Mouse (Mus musculus) regulatory T cell (primary cell): ENCODE data around the gene Casz1.

Experiments used
- in situ Hi-C: fragments of 300-600 bp; cut with MboI, MseI; formaldehyde crosslinking; loops from one replicate; pipeline ENCODE4 v1.15.1; 2025; ENCODE audit warnings: high pct_unique_total_duplicates

Casz1 gene

DNA sequence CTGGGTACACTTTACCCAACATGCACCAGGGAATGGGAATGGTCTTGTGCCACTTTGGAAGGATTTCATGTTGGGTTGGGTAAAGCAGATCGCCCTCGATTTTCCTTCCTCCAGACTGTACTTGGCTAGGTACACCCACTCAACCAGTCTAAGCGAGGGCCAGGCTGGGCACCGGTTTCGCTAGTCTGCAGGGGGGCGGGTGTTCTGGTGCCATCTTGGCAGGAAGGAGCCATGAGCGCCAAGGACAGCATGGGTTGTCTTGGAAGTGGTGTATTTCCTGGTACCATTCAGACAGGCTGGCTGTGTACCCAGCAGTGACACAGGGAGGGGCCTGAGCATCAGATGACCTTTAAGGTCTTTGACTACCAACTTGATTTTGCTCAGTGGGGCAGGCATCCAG is 101.1 kb downstream of the Casz1 start:
- in situ Hi-C loops: no loop called here

DNA sequence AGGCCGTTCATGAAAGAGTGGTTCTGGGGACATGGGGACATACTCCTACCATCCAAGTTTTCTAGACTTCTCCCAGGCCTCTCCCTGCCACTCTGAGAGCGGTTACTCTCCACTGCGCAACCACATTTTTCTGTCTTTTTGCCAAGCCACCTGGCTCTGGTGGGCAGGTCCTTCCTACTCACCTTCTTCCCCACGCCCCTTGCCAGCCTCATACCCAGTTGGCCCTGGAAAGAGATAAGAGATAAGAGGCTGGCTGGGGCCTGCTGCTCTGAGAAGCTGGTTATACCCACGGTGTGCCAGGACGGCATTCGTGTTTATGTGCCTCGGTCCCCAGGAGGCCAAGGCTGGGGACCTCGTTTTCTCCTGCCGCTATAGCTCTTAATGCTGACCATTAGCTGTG is 102.6 kb downstream of the Casz1 start:
- in situ Hi-C loops: no loop called here

DNA sequence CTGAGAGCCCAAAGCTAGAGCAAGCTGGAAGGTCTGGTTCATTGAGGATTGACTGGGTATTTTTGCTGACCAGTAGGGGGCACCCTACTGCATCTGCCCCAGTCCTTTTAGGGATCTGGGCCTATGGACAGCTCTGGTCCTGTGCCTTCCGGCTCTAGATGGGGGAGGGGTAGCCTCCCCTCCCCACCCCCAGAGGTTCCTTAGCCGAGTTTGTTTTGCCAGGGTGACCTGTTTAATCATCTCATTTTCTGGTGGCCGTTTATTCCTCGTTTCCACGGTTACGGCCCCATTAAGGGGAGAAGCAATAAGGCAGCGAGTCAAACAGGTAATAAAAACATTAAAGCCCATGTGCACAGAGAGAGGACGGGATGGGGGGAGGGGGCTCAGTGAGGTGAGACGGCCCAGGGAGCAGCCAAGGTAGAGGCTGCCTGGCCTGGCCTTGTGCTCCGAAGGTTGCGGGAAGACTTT is 104.0 kb downstream of the Casz1 start:
- in situ Hi-C loops: no loop called here

DNA sequence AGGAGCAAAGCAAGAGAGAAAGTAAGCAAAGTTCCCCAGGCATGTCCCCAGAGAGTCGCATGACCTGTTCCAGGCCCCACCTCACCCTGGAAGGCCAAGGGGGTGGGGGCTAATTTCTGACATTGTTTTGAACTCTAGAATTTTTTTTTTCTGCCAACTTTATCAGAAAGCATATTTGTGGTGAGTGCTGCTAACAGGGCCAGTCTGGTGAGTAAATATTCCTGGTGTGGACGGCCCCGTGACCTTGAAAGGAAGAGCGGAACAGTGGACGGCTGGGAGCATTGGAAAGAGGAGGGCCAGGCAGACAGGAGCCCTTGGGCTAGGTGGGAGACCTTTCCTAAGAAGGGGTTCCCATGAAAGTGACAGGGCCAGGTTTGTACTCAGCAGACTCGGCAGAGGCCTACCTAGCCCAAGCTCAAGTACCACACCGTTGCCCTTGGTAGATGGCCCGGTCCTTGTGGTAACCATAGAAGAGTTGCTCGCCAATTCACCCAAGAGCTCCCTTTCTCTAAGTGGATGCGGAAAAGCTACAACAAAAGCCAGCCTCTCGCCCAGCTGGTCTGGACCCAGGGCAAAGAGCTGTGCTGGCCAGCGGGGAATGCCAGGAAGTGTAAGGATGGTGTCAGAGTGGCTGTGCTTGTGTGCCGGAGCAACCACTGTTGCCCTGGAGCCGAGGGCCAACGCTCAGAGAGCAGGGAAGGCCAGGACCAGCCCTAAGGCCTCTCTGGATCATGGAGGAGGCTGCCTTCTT is 104.7 kb downstream of the Casz1 start:
- in situ Hi-C loops: no loop called here

DNA sequence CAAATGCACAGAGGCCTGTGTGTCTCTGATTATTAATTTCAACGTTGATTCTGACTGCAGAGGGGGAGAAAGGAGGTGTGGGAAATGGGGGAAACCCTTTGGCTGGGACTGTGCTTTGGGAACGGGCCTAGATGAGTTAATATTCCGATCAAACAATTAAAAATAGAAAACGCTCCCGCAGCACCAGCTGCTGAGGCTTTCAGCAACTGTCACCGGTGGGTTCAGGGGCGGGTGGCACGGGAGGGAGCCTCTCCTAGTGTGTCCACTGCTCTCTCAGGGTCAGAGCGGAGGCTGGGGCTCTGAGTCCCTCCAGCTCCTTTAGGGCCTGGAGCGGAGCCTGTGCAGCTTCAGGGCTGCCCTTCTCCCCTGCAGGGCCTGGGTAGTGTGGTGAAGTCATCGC is 105.3 kb downstream of the Casz1 start:
- in situ Hi-C loops: no loop called here

DNA sequence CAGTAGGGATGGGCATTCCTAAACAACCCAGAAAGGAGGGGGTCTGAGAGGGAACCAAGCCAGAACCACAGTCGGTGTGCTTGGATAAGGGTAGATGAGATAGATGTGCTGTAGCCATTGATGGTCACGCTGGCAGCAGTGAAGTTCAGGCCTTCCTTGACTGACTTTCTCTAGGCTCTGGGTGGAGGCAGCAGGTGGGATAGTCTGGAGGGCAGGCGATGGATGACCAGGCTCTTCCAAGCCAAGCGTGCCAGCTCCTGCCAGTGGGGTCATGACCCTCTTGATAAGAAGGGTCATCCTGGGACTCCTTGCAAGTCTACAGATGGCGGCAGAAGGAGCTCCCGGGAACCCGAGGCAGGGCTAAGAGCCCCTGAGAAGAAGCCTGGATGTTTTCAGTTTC is 107.9 kb downstream of the Casz1 start:
- in situ Hi-C loops: no loop called here

DNA sequence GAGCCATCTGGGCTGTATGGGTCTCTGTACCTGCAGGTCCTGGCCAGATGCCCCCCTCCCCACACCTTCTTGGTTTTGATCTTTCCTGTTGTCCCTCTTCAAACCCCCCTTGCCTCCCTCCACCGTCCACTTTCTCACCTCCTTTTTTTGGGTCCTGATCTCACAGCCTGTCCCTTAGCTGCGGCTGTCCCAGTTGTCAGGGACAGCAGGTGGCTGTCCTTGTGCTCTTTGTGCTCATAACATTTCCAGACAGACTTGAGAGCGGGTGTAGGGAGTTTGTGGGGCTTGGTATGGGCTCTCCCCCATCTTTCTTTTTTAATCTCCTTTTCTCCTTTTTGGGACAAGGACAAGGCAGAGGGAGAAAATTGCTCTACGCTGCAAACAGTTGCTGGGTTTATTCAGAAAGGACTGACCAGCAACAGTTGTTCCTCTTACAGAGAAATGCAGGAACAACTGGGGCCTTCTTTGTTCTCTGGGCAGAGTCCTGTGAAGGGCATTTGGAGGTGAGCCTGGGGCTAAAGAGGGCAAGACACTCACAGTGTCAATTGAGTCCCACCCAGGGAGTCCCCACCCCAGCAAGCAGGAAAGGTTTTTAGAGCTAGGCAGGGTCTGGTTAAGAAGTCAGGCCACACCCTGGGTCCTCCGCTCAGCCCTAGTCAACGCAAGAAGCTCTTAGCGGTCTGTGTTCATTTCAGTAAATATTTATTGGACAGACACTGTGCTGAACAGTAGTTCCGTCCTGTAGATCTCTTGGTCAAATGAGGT is 108.8 kb downstream of the Casz1 start:
- in situ Hi-C loops: no loop called here

DNA sequence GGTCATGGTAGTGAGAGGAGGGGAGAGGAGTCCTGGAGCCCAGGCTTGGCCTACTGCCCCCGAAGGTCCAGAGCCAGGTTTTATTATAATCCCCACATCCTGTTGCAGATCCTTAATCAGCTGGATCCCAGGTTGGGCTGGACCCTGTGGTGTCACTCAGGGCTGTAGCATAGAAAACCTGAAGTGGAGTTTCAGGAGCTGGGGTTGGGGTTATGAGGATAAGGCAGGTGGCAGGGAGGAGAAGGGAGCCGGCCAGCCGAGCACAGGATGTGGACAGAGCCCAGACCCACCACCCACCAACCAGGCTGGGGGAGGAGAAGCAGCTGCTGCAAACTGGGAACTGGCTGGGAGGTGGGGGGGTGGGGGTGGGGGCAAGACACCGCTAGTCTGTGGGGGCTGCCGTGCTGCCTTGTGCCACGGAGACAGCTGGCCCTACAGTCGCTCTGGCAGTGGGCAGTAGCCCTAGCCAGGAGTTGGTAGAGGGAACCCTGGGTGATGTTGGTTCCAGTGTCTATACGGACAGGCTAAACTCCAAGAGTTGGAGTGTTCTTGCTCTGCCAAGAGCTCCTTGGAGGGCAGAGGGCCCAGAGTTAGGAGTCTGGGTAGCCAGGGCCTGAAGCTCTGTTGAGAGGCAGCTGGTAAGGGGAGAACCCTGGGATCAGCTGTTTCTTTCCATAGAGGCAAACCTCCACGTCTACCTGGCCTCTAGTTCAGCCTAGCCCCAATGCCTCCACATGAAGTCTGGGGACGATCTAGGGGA is 110.8 kb downstream of the Casz1 start:
- in situ Hi-C loops: no loop called here

DNA sequence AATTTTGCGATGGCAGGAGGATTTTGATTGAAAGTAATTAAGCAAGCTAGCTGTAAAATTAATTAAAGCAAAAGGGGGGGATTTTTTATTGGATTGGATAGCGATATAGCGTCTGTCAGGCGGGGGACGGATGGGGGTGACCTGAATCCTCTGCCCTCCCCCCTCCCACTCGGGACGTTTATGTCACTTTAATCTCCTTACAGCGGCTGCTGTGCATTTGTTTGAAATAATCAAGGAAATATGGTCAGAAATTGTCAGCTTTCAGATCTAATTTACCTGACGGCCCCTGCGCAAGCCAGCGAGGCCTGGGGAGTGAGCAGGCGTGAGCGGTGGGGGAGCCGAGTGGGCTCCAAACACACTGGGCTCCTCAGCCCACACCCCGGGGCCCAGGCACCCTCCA is 111.6 kb downstream of the Casz1 start:
- in situ Hi-C loops: no loop called here

DNA sequence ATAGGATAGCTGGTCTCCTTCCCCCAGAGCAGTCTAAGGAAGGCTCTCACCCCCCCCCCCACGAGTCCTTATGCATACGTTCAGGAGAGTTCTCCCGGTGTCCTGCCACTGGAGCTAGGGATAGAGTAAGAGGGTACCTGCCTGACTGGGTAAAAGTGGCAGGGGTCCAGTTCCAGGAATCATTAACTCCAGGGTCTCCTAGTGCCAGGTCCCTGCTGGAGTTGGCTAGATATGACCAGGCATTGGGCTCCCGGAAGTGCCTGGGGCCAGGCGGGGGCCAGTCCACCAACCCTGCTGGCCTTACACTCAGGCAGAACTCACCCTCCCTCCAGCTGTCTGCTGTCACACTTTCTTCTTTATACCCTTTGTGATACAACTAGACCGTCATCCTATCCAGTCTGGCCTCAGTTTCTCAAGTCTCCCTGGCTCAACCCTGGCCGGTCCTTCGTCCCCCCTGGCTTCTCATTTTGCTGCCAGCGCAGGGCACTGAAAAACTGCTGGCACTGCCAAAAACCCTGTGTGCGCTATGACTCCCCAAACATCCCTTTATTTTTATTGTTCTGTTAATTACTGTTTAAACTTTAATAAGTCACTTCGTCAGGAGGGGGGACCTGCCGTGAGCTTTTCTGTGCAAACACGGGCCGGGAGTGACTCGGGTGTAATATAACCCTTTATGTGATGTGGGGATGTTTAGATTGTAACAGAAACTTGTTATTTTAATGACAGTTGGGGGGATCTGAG is 114.6 kb downstream of the Casz1 start:
- in situ Hi-C loops: no loop called here

DNA sequence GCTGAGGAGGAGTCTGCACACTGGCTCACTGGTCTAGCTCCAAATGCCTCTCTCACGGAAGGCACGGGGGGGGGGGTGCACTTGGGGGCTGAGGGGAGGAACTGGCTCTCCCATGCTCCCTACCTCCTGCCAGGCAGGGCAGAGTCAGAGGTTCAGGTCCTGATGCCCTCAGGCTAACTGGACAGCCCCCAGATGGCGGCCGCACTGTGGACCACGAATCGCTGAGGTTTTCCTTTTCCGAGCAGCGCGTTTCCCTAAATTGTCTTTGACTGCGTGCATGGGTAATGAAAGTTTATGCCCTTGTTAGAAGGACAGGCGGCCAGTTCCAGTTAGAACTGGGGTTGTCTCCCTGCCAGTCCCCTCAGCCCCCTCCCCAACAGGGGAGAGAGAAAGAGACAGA is 116.4 kb downstream of the Casz1 start:
- in situ Hi-C loops: no loop called here

DNA sequence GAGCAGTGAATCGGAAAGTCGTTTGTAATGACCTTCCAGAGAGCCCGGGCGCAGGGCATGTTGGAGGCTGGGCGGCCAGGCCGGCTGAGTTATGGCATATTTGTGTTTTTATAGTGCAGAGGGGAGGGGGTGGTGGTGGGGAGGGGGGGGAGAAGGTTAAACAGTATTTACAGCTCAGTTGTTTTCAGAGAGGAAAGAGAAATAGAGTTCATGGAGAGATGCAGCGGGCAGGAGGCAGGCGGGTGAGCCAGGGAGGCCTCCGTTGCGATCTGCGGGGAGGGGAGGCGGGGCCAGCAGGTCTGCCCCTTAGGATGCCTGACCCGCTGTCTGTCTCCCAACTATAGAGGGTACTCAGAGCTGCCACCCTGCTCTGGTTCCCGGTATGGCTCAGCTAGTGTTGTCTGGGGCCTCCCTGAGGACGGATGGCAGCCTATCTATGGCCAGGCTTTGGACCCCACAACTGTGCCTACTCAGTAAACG is 118.0 kb downstream of the Casz1 start:
- in situ Hi-C loops: no loop called here

DNA sequence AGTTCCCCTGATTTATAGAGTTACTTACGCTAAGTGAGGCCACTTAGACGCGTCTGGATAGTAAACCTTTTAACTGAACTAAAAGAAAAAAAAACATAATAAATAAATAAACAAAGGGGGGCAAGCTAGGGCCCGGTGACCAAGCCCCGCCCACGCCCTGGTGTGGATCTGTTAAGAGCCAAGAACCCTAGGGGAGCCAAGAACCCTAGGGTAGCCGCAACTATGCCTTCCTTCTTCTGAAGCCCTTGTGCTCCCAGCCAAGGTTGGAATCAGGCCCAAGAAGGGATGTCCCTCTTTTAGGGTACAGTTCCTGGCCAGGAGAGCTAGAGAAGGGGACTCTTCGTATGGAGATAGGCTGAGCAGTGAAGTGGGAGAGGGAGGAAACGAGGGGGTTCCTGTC is 119.2 kb downstream of the Casz1 start:
- in situ Hi-C loops: no loop called here

DNA sequence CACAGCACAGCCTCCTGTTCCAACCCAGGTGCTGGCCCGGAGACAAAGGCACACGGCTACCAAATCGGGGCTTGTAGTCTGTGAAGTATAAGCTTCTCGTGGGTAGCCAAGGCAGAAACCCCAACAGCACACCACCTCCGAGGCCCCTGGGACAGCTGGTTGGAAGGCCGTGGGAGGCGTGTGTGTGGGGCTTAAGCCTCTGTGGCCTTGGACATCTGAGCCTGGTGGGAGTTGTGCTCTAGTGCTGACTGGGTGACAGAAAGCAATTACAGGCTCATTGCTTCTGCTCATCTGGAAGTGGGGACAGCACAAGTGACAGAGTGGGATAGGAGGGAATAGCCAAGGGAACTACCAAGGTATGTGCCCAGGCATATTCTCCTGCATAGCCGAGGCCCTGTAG is 119.7 kb downstream of the Casz1 start:
- in situ Hi-C loops: no loop called here

DNA sequence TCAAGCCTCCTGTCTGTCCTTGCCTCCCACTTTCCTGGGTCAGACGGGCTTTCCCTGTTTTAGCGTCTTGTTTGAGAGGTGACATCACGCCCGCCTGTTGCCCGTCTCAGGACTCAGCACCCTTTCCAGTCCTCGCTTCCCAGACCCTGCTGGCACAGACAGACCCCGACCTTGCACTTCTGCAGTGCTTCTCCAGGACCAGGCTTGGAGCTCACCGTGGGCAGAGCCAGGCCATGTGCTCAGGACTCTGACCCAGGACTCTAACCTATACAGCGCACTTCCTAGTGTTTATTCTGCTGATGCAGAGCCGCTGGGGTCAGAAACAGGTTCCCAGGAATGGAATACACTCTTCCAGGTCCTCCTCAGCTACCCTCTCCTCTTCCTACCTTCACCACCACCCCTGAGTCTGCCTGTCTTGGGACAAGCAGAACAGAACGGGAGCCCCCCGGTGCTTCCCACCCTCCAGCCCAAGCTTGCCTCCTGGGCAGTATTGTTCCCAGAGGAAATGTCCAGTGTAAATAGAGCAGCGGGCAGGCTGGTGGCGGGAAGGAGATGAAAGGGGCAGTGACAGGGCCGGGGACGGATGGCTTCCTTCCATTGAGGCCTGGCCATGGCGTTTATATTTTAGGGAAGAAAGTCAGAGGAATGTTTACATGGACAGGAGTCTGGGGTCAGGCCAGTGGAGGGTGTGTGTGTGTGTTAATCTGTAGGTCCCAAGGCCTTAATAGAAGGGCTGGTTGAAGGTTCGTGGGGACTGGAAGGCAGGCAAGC is 121.5 kb downstream of the Casz1 start:
- in situ Hi-C loops: no loop called here

DNA sequence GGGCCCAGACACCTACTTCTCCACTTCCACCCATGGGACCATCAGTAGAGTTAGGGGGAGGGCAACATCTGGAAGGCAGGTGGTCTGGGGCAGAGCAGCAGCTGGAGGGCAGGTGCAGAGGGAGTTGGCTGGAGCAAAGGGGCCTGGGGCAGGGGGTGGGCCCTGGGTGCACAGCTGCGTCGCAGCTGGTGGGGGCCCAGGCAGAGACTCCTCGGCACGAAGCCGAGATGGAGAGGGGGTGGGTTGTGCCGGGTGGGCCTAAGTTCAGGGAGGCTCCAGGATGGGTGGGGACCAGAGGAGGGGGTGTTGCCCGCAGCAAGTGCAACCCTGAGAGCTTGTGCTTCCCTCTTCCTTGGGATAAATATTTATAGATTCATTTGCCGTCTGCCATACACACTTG is 122.2 kb downstream of the Casz1 start:
- in situ Hi-C loops: no loop called here

DNA sequence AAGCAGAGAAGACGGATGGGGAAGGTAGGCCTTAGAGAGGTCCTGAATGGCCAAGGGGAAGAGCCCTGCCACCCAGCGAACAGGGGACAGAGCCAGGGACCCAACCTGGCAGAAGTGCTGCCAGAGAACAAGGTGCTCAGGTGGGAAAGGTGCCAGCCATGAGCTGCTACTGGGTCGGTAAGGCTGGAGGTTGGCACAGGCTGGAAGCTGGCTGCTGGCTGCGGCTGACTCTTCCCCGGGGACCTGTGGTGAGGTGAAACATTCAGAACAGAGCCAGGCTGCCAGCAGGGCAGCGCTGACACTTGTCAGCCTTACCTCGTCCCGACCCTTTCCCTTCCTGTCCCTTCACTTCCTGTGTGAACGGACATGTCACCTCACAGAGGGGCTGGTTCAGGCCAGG is 124.1 kb downstream of the Casz1 start:
- in situ Hi-C loops: no loop called here

DNA sequence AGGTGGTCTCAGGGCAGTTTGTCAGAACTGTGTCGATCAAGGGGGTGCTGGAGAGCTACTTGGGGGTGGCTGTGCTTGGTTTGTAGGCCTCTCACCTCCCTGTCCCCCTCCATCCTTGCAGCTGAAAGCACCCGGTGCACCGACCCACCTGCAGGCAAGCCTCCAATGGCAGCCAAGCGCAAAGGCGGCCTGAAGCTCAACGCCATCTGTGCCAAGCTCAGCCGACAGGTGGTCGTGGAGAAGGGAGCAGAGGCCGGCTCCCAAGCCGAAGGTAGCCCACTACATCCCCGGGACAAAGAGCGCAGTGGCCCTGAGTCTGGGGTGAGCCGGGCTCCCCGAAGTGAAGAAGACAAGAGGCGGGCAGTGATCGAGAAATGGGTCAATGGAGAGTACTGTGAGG is 124.6 kb downstream of the Casz1 start:
- in situ Hi-C loops: no loop called here

DNA sequence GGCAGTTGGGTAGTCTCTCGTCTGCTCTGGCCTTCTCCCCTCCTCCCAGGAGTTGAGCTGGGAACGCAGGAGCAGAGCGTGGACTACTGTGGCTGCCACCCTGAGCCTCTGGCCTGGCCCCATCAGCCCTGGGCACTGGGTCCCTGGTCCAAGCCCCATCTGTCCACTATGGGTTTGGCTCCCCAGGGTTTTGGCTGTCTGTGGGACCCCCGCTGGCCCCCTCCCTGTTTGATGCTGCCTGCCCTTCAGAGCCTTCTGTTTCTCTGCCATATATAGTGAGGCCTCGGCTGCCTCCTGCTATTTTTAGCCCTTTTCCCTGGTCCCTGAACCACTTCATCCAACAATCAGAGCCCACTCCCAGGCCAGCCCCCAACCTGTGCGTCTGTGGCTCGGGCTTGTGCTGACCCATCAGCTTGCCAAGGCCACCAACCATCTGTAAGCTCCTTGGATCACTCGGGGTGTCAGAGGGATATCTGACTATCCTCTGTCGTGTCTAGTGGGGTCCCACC is 126.5 kb downstream of the Casz1 start:
- in situ Hi-C loops: no loop called here

DNA sequence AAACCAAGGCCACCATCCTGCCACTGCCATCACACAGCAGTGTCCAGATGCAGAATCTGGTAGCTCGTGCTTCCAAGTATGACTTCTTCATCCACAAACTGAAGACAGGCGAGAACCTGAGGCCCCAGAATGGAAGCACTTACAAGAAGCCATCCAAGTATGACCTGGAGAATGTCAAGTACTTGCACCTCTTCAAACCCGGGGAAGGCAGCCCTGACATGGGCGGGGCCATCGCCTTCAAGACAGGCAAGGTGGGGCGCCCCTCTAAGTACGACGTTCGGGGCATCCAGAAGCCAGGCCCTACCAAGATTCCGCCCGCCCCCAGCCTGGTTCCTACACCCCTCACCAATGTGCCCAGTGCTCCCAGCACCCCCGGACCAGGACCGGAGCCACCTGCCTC is 128.9 kb downstream of the Casz1 start:
- in situ Hi-C loops: no loop called here

DNA sequence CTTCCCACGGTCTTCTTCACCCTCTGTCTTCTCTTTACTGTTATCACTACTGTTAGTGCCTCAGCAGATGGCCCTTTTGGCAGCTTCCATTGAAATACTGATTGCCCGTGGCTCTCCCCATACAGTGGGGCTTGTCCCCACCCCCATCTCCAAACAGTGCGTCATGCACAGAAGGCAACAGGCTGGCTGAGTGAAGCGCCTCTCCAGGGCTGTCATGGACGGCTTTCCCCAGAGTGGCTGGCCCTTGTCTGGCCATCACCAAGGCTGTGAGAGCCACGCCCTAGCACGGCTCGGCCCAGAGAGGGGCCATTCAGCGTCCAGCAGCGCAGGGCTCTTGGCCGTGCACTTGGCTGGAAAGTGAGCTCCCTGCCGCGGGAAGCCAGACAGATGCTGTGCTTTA is 131.0 kb downstream of the Casz1 start:
- in situ Hi-C loops: no loop called here
